Mouse (Mus musculus) thymus, adult 18-20 months (tissue): ENCODE data around the gene Tgfbi.

Source experiments
- DNase-seq, 2 experiments: peaks; one replicate each; pipeline ENCODE4 v3.0.0; 2022; ENCODE audit warnings: mixed read lengths in 2 of 2

Tgfbi gene

DNA sequence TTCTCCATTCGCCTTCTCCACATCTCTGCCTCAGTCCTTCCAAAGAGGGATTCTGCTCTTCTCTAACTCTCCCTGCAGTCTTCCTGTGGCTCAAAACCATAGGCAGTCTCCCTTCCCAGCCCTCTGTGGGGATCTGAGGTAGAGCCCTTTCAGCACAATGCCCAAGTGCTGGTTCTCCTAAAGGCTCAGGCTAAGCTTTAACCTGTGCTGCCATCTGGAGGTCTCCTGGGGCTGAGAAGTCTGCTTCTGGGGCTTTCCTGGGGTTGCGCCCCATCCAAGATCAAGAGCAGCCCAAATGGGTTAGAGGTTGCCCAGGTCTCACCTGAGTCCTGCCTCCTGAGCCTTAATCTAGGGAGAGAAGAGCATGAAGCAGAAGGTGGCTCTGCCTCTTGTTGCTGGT is 32.4 kb downstream of the Tgfbi start:
- no peak for DNase-seq

GRCm38 (mm10) chr13:56644031-56644430 is 34.7 kb downstream of the Tgfbi start:
- DNase-seq = no peak

DNA sequence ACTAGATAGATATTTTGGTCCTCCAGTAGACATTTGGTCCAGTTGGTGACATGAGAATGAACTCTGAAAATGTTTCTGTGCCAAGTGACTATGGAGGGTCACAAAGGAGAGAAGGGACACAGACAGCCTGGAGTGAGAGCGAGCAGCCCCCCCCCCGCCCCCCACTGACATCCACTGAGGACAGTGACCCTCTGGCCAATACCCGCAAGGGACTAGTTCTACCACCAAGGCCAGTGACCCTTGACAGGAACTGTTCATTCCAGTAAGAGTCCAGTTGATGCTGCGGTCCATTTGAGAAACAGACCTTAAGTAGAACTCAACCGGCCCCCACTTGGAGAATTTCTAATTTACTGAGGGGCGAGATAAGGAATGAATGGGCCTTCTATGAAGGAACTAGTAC is 36.4 kb downstream of the Tgfbi start:
- no peak for DNase-seq

GRCm38 (mm10) chr13:56647597-56648405 is 38.5 kb downstream of the Tgfbi start:
- no peak for DNase-seq

DNA sequence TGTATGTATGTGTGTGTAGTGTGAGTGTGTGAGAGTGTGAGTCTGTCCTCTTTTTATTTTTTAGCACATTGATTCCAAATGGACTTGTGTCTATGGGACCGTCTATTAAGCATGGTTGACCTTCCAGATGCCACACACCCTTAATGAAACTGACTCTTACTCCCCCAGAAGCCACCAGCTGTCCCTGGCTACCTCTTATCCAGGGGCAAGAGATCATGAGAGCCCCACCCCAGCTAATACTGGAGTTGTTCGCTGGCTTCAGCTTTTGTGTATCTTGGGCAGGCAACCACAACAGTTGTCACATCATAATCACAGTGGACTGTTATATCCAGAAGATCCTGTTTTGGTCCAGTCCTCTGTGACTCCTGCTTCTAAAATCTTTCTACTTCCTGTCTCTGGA is 40.7 kb downstream of the Tgfbi start:
- DNase-seq = no peak

DNA sequence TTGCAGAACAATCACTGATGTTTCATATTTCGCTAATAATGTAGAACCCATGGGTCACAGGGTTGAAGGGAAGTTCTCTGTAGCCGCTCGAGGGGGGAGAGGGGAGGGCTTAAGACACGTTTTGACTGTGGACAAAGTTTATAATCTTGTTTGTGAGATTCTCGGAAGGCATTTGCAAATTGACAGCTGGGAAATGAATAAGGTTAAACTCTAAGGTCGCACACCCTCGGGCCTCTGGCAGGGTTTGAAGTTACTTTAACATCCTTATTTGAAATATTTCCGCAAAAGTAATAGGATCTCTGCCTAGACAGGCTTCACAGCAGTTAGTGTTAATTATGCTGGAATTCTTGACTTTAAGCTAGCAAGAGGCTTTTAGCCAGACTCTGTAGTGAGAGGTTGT is 43.1 kb downstream of the Tgfbi start:
- no peak for DNase-seq

DNA sequence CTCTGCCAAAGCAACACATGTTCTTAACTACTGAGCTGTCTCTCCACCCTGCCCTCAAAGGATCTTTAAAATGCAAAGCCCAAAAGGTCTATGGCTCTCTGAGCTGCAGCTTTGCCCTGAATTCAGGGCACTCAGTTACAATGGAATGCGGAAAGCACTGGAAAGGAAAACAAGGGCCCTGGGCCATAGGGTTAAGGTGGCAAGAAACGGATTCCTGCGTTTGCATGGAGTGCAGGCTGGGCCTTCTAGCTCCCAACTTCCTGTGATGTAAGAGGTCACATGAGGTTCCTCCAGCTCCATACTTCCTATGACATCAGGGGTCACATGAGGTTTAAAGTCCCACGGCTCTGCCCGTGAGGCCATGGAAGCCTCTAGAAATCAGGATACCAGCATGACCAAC is 44.9 kb downstream of the Tgfbi start:
- no peak for DNase-seq

GRCm38 (mm10) chr13:56657946-56658512 is 48.7 kb downstream of the Tgfbi start:
- peak; percentile 38 to 53 for DNase-seq

- DNase-seq = no peak
These were observed 49.6 kb downstream of the Tgfbi start for GRCm38 (mm10) chr13:56658931-56659330.

DNA sequence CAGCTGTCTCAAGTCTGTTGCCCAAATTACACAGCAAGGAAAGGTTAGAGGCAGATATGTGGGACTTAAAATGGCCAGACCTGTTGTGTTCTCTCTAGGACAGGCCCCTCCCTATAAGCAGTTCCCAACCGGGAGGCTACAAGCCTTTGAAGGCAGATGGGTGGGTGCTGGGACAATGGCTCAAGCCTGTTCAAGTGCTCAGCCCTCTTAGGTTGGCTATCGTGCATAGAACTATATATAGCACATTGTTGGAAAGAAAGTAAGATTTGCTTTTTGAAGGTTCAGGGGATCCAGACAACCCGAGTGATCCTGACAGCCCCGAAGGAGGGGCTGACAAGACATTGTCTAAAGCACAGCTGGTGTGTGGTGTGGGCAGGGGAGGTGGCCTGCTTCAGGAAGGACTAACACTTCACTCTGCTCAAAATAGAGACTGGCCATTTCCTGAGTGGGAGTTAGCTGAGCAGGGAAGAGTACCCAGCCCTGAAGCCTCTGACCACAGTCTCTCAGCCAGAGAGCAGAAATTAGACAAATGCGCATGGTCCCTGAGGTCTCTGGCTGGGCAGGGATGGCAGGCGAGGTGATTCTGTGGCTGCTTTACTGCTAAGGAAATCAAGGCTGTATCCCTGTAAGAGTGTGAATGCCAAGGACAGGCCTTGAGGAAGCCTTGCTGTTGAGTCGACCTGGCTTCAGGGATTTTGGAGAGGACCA is 52.7 kb downstream of the Tgfbi start:
- DNase-seq = no peak

GRCm38 (mm10) chr13:56664256-56665170 is 55.2 kb downstream of the Tgfbi start:
- peak in 1 of 2 experiments; percentile 15 for DNase-seq

DNA sequence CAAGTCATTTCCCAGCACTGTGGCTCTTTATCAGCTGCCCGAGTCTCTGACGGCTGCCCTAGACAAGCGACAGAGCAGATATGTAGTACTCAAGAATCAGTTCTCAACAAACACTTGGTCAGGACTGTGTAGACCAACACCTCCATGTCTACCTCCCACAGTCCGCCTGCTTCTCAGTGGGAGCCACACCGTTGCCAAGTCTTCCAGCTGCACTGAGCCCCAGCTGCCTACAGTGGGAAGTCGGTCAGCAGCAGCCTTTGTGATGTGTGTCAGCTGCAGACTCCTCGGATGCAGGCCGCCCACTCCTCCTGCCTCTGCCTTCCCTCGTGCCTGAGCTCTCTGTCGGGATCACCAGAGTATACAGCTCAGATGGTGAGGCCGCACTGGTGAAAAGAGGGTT is 61.9 kb downstream of the Tgfbi start:
- no peak for DNase-seq

- DNase-seq = no peak
These were observed 68.4 kb downstream of the Tgfbi start for GRCm38 (mm10) chr13:56677731-56678130.

DNA sequence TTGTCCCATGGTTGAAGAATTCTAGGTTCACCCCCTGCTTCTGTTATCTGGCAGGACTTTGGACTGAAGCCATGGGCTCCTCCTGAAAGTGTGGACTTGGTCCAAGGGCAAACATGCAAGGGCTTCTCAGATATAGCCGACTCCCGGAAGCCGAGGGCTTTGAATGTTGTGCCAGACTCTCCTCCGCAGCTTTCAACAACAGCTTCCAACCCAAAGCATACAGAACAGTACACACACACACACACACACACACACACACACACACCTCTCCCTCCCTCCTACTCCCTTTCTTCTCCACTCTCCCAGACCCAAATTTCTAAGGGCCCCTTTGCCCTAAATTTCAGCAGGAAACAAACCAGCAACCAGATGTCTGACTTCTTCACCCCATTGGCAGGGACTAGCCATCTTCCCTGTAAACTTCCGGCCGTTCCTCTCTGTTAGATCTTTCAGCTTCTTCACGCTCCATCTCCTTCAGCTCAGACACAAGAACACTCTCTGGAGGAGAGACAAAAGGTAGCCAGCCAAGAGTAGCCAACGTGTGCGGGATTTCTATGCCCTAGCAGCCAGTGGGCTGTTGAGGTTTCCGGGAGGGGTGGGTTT is 69.0 kb downstream of the Tgfbi start:
- no peak for DNase-seq

DNA sequence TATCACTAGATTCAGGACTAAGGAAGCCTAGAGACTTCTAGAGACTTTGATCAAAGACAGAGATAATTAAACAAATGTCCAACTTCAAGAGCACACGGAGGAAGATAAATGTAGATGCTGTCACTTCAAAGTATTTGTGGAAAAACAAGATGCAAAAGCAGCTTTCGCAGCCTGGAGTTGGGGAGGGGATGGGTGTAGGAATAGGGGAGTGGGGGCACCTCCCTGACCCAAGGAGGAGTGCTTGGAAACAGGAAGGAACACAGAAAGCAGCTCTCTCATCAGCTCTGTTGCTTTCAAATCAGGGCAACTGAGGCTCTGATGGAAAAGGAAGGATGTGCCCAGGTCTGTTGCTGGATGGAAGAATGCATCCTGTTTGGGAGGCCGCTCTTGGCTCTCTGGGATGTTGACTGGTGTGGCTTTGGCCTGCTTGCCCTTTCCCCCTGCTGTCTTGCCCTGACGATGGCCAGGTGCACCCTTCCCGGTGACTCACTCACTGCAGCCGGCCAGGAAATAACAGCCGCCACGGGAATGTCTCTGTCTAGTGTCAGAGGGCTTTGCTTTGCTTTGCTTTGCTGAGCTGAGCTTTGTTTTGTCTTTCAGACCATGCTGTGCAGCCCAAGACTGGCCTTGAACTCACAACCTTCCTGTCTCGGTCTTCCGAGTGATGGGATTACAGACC is 69.6 kb downstream of the Tgfbi start:
- DNase-seq = no peak

GRCm38 (mm10) chr13:56681924-56682323 is 72.6 kb downstream of the Tgfbi start:
- peak in 1 of 2 experiments; percentile 21 for DNase-seq

GRCm38 (mm10) chr13:56682326-56682725 is 73.0 kb downstream of the Tgfbi start:
- peak; percentile 40 to 61 for DNase-seq

DNA sequence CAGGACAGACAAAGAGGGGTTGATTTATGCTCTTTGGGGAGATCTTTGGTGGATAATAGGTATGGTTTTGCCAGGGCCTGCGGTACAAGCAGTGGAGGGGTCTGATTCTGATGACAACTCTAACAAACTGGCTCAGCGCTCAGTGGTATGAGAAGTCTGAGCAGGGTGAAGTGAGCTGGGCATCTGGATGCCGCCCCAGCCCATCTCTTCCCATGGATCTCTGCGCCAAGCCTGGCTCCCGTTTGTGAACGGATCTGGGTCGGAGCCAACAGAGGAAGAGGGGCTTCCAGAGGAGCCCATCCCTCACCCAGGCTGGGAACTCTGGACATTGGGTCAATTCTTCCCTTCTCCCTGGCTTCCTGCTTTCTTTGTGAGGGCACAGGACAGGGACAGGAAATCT is 74.0 kb downstream of the Tgfbi start:
- DNase-seq = no peak
